Mouse (Mus musculus): ENCODE measurements around the gene Zfp994. TPM values are rescaled to one million over a fixed set of nuclear protein-coding genes. Genes with fewer than 3 reads are reported as not detected.
A peak's percentile ranks its signal among the peaks of the same experiment; 100 is the strongest.
"Not testable (repeated sequence)": the region's sequence is repeated elsewhere in the genome, so short reads cannot be mapped to it uniquely, and the experiment has no call there.

Gene Zfp994
- total RNA-seq (2021), result 1 to 10 TPM; 2.4 to 2.5 TPM

GRCm38 (mm10) chr17:22225422-22226012 lies at the start of gene Zfp994:
TSS of gene Zfp994 (minus strand) at chr17:22225616.
- intact Hi-C loops (cut with DNase I), result loop anchor here (5.0 to 10.0 kb wide), 4 partner anchors 61 to 261 kb away; partner anchors contain the start of genes Zfp758, Zfp942, Zfp943 and Zfp944
- peak; percentile 88 to 91 for DNase-seq

DNA sequence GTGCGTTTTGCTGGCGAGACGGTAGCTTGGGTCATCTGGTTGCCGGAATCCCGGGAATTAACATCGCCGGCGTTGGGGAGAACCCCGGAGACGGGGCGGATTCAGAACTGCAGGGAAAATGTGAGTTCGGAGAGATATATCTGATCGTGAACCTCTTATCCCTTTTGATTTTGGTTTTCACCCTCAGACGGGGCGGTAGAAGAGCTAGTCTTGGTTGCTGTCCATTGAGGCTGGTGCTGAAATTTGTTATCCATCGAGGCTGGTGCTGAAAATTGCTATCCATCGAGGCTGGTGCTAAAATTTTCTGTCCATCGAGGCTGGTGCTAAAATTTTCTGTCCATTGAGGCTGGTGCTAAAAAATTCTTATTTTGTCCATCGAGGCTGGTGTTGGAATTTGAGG lies 5.3 kb upstream of the Zfp994 start:
- intact Hi-C loops (cut with DNase I); DNase-seq: not testable (repeated sequence)

DNA sequence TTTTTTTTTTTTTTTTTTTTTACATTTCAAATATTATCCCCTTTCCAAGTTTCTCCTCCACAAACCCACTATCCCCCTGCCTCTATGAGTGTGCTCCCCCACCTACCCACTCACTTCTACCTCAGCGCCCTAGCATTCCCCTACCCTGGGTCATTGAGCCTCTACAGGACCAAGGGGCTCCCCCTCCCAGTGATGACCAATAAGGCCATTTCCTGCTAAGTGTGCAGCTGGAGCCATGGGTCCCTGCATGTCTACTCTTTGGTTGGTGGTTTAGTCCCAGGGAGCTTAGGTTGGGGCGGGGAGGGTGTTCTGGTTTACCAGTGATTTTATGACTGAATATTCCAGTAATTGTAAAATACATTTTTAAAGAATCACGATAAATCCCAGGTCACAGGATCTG lies 401 bp downstream of the Zfp994 start:
- not testable (repeated sequence) for DNase-seq
- intact Hi-C loops (cut with DNase I), result loop anchor here (5.0 to 10.0 kb wide), 4 partner anchors 60 to 260 kb away; partner anchors contain the start of genes Zfp758, Zfp942, Zfp943 and Zfp944

DNA sequence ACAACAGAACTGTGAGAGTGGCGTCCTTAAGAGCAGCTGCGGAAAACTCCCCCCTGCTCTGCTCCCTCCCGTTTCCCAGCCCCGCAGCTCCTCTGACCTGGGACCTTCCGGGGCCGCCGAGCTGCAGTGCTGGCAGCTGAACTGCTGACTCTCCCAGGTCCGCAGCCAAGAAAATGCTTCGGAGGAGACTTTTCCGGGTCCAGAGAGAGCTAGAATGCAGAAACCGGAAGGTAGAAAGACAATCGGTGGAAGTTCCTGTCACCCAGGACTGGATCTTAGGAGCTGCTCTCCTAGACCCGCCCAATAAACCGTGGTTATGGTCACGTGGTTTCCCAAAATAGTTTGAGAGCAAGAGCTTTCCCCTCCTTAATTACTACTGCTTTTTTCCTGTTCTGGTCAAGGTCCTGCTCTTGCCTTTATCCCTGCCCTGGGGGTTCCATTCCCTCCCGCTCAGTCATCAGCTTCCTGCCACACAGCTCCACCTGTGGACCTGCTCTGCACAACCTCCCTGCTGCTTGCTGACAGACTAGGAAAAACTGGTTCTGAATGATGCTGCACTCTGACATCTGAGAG lies 59.6 kb downstream of the Zfp994 start, which contains the start of gene Zfp947:
Gene Zfp947, minus strand, starts transcription at position 469 of the 573 bp plus-strand sequence.
- DNase-seq, result peak; percentile 38 to 54
- intact Hi-C loops (cut with DNase I), result loop anchor here (10.0 kb wide), 1 partner anchor 59 kb away; the partner anchor contains the start of gene Zfp994

DNA sequence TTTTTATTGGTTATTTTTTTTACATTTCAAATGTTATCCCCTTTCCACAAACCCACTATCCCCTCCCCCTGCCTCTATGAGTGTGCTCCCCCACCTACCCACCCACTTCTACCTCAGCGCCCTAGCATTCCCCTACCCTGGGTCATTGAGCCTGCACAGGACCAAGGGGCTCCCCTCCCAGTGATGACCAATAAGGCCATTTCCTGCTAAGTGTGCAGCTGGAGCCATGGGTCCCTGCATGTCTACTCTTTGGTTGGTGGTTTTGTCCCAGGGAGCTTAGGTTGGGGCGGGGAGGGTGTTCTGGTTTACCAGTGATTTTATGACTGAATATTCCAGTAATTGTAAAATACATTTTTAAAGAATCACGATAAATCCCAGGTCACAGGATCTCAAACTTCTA lies 60.1 kb downstream of the Zfp994 start:
- DNase-seq, result not testable (repeated sequence)
- intact Hi-C loops (cut with DNase I), result loop anchor here (10.0 kb wide), 1 partner anchor 59 kb away; the partner anchor contains the start of gene Zfp994

GRCm38 (mm10) chr17:22153951-22154350 lies 71.5 kb downstream of the Zfp994 start:
- intact Hi-C loops (cut with DNase I), result loop anchor here (5.0 kb wide), 1 partner anchor 258 kb away; no protein-coding TSS in a partner anchor
- DNase-seq, result not testable (repeated sequence)

Other genes with a start within 250 kb of the Zfp994 start
- 1 to 10 TPM in 1 of 2 experiments, under 1 TPM in 1; 0.92 to 1.0 TPM for gene Zfp947, start 59.4 kb downstream of the Zfp994 start, total RNA-seq (2021)
- 1 to 10 TPM; 6.6 to 7.5 TPM for gene CT030661.1, start 89.2 kb upstream of the Zfp994 start, total RNA-seq (2021)
- 1 to 10 TPM; 4.6 to 4.7 TPM for gene Zfp944, start 135.8 kb upstream of the Zfp994 start, total RNA-seq (2021)
- gene Zfp758, start 135.8 kb upstream of the Zfp994 start, total RNA-seq (2021), result 10 to 100 TPM in 1 of 2 experiments, 1 to 10 TPM in 1; 8.9 to 10.0 TPM
- 1 to 10 TPM; 2.4 to 4.1 TPM for gene Zfp946, start 198.6 kb upstream of the Zfp994 start, total RNA-seq (2021)

Data from heart, postnatal 36 days (tissue).